Mouse (Mus musculus): ENCODE results near the gene Car1. TPM values are rescaled to one million over a fixed set of nuclear protein-coding genes. Genes with fewer than 3 reads are reported as not detected.
"Not testable (repeated sequence)": the region's sequence is repeated elsewhere in the genome, so short reads cannot be mapped to it uniquely, and the experiment has no call there.

The Car1 gene
- polyA plus RNA-seq, 1 experiment from 2014 or later = 0.15 TPM

- Histone ChIP-seq H3K9me3 (ENCODE audit: control insufficient read depth, low read length) (no peaks in the 10 kb centered on the region), H3K4me2 (ENCODE audit: low read depth, low read length) (no peak overlapping the region), H3K27ac (ENCODE audit: low read length) (no peak overlapping the region), H3K4me3 (ENCODE audit: low read length) (no peak overlapping the region), H3K4me1 (replicated peaks; ENCODE audit: control insufficient read depth, insufficient read depth, low read length) (no peaks in the 10 kb centered on the region), H3K36me3 (ENCODE audit: control insufficient read depth, insufficient read depth, low read length) (no peaks in the 10 kb centered on the region), H3K9ac (ENCODE audit: low read length) (no peak overlapping the region), H3K27me3 (ENCODE audit: control insufficient read depth, insufficient read depth, low read depth, low read length) (no peaks in the 10 kb centered on the region)
- ATAC-seq (ENCODE audit: low read depth) = no peak
Observed at GRCm38 (mm10) chr3:14828896-14829295, 20.7 kb upstream of the Car1 start.

DNA sequence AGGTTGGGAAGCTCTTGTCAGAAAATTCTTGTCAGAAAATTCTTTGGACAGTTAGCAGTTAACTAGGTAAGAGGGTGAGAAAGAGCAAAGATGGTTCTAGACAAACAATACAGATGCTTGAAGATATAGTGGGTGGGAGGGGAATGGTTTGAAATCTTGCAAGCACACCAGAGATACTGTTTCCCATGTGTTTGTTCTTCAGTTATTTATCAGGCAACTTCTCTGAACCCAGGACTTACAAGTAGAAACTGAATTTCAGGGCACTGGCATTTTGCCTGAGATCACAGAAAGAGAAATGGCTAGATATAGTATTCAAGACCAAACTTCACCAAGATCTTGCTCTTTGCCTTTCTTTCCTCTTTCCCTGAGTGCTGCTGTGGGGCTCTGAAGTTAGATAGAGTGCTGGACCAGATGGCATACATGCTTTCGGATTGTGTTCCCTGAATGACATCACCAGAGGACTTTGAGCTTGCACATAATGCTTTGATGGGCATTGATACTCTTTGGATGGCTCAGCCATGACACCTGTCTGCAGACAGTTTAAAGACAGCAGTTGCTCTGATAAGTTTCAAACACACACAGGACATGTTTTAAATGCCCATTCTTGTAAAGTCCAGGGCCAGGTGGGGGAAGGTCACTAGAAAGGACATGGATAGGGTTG, 11.8 kb upstream of the Car1 start:
- ATAC-seq (ENCODE audit: low read depth) = no peak
- H3K9me3 ChIP-seq (ENCODE audit: control insufficient read depth, low read length) = no peaks in the 10 kb centered on the region
- H3K27me3 ChIP-seq (ENCODE audit: control insufficient read depth, insufficient read depth, low read depth, low read length) = no peaks in the 10 kb centered on the region
- H3K4me2 ChIP-seq (ENCODE audit: low read depth, low read length) = no peak overlapping the region
- H3K4me1 ChIP-seq (replicated peaks; ENCODE audit: control insufficient read depth, insufficient read depth, low read length) = no peaks in the 10 kb centered on the region
- no peaks in the 10 kb centered on the region for H3K36me3 ChIP-seq (ENCODE audit: control insufficient read depth, insufficient read depth, low read length)
- H3K27ac ChIP-seq (ENCODE audit: low read length) = no peak overlapping the region
- no peak overlapping the region for H3K9ac ChIP-seq (ENCODE audit: low read length)
- 82% methylated on average over 1 of the region's 1 CpGs for WGBS
- H3K4me3 ChIP-seq (ENCODE audit: low read length) = no peak overlapping the region

DNA sequence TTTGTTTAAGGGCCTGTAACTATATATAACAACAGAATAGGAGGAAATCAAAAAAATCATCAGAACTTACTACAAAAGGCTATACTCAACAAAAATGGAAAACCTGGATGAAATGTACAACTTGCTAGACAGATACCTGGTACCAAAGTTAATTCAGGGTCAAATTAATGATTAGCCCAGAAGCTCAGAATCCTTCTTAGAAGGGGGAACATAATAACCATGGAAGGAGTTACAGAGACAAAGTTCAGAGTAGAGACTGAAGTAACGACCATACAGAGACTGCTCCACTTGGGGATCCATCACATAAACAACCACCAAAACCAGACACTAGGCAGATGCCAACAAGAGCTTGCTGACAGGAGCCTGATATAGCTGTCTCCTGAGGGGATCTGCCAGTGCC, 7.2 kb upstream of the Car1 start:
- not testable (repeated sequence) for H3K4me3 ChIP-seq (ENCODE audit: low read length); ATAC-seq (ENCODE audit: low read depth); H3K27ac ChIP-seq (ENCODE audit: low read length); H3K9me3 ChIP-seq (ENCODE audit: control insufficient read depth, low read length); H3K36me3 ChIP-seq (ENCODE audit: control insufficient read depth, insufficient read depth, low read length); H3K4me1 ChIP-seq (replicated peaks; ENCODE audit: control insufficient read depth, insufficient read depth, low read length); H3K27me3 ChIP-seq (ENCODE audit: control insufficient read depth, insufficient read depth, low read depth, low read length); H3K4me2 ChIP-seq (ENCODE audit: low read depth, low read length); H3K9ac ChIP-seq (ENCODE audit: low read length)
- WGBS = 50% methylated on average over 1 of the region's 1 CpGs

DNA sequence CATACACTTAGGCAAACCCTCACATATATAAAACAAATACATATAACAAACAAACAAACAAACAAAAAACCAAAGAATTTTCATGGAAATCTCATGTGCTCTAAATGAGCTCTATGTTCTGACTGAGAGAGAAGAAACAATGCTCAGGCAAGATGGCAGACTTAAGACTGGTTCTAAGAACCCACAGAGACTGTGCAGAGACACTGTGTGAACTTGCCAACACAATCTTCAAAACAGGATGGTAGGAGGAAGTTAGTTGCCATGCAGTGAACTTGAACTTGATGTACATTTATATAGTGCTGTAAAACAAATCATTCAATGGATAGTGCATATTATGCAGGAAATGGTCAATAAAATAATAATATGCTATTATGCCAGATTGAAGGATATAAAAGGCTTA, 1.5 kb downstream of the Car1 start:
- no peak for ATAC-seq (ENCODE audit: low read depth)
- no peak overlapping the region for H3K27ac ChIP-seq (ENCODE audit: low read length)
- H3K4me2 ChIP-seq (ENCODE audit: low read depth, low read length) = no peak overlapping the region
- no peaks in the 10 kb centered on the region for H3K4me1 ChIP-seq (replicated peaks; ENCODE audit: control insufficient read depth, insufficient read depth, low read length)
- no peaks in the 10 kb centered on the region for H3K27me3 ChIP-seq (ENCODE audit: control insufficient read depth, insufficient read depth, low read depth, low read length)
- H3K4me3 ChIP-seq (ENCODE audit: low read length) = no peak overlapping the region
- no peak overlapping the region for H3K9ac ChIP-seq (ENCODE audit: low read length)
- no peaks in the 10 kb centered on the region for H3K36me3 ChIP-seq (ENCODE audit: control insufficient read depth, insufficient read depth, low read length)
- H3K9me3 ChIP-seq (ENCODE audit: control insufficient read depth, low read length) = no peaks in the 10 kb centered on the region

- WGBS = 74% methylated on average over 3 of the region's 3 CpGs
- Histone ChIP-seq H3K27ac (ENCODE audit: low read length) (no peak overlapping the region), H3K36me3 (ENCODE audit: control insufficient read depth, insufficient read depth, low read length) (no peaks in the 10 kb centered on the region), H3K4me2 (ENCODE audit: low read depth, low read length) (no peak overlapping the region), H3K4me1 (replicated peaks; ENCODE audit: control insufficient read depth, insufficient read depth, low read length) (no peaks in the 10 kb centered on the region), H3K27me3 (ENCODE audit: control insufficient read depth, insufficient read depth, low read depth, low read length) (no peaks in the 10 kb centered on the region), H3K9ac (ENCODE audit: low read length) (no peak overlapping the region), H3K4me3 (ENCODE audit: low read length) (no peak overlapping the region), H3K9me3 (ENCODE audit: control insufficient read depth, low read length) (no peaks in the 10 kb centered on the region)
- no peak for ATAC-seq (ENCODE audit: low read depth)
Observed at GRCm38 (mm10) chr3:14805962-14806361, 2.2 kb downstream of the Car1 start.

DNA sequence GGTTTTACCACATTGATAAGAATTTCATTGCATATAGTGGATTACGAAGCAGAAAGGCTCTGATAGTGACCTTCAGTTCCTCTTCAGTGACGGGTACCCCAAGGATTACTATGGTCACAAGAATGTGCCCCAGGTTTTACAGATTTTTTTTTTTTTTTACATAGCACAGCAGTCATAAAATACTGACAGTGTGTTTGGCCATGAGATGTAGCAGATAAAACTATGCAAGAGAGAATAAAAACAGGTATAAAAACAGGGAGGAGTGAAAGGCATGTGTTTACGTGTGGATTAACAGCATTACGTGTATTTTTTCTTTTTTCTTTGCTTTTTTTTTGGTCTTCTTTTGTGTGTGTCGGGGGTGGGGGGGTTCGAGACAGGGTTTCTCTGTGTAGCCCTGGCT, 3.3 kb downstream of the Car1 start:
- Histone ChIP-seq H3K4me2 (ENCODE audit: low read depth, low read length) (no peak overlapping the region), H3K36me3 (ENCODE audit: control insufficient read depth, insufficient read depth, low read length) (no peaks in the 10 kb centered on the region), H3K27ac (ENCODE audit: low read length) (no peak overlapping the region), H3K9me3 (ENCODE audit: control insufficient read depth, low read length) (no peaks in the 10 kb centered on the region), H3K9ac (ENCODE audit: low read length) (no peak overlapping the region), H3K27me3 (ENCODE audit: control insufficient read depth, insufficient read depth, low read depth, low read length) (no peaks in the 10 kb centered on the region), H3K4me3 (ENCODE audit: low read length) (no peak overlapping the region), H3K4me1 (replicated peaks; ENCODE audit: control insufficient read depth, insufficient read depth, low read length) (no peaks in the 10 kb centered on the region)
- no peak for ATAC-seq (ENCODE audit: low read depth)
- 74% methylated on average over 6 of the region's 6 CpGs for WGBS

DNA sequence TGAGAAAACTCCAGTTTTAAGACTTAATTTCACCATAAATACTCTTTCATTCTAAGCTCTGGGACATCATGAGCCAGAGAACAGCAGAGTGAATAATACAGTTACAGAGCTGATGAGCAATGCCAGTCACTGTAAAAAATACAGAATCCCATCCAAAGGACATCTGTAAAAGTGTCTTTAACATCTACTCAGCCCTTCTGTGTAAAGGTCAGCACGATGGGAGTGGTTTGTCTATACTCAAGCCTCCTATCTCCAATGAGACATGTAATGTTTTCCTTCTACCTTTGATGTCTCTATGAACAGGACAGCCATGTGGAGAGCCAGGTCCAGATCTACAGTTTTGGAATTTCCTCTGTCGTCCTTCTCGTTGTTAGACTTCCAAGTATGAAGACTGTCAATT, 11.1 kb downstream of the Car1 start:
- Histone ChIP-seq H3K27me3 (ENCODE audit: control insufficient read depth, insufficient read depth, low read depth, low read length) (no peaks in the 10 kb centered on the region), H3K27ac (ENCODE audit: low read length) (no peak overlapping the region), H3K4me3 (ENCODE audit: low read length) (no peak overlapping the region), H3K36me3 (ENCODE audit: control insufficient read depth, insufficient read depth, low read length) (no peaks in the 10 kb centered on the region), H3K9me3 (ENCODE audit: control insufficient read depth, low read length) (no peaks in the 10 kb centered on the region), H3K4me1 (replicated peaks; ENCODE audit: control insufficient read depth, insufficient read depth, low read length) (no peaks in the 10 kb centered on the region), H3K4me2 (ENCODE audit: low read depth, low read length) (no peak overlapping the region), H3K9ac (ENCODE audit: low read length) (no peak overlapping the region)
- WGBS = 79% methylated on average over 3 of the region's 3 CpGs
- ATAC-seq (ENCODE audit: low read depth) = no peak

DNA sequence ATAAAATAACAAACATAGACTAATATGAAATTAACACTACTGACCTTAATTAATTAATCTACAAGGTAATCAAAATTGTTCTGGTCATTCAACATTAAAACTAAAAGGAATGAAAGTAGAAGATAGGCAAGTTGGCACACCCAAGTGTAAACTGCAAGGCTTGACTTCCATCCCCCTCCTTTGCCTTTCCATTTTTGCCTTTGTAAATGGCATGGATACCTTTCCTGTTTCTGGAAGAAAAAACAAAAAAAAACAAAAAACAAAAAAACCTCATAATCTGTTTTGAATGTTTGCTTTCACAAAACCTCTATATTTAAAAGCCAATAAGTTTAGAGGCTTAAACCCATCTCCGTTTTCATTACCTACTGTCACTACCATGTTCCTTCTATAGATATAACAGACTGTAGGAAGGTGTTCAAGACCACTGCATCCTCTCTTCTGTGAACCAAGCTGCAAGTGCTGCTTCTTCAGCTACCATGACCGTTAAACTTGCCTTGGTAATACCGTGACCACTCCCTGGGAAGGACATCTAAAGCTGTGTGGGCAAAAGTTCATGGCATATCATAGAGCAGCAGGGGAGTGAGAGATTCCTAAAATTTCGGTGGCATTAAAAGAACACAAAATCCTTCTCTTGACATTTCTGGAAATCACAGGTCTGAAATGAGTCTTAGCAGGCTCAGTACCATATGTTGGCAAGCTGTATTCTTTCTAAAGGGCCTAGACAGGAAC, 12.7 kb downstream of the Car1 start:
- Histone ChIP-seq H3K27ac (ENCODE audit: low read length) (no peak overlapping the region), H3K4me3 (ENCODE audit: low read length) (no peak overlapping the region), H3K9ac (ENCODE audit: low read length) (no peak overlapping the region), H3K27me3 (ENCODE audit: control insufficient read depth, insufficient read depth, low read depth, low read length) (no peaks in the 10 kb centered on the region), H3K4me2 (ENCODE audit: low read depth, low read length) (no peak overlapping the region), H3K9me3 (ENCODE audit: control insufficient read depth, low read length) (no peaks in the 10 kb centered on the region), H3K4me1 (replicated peaks; ENCODE audit: control insufficient read depth, insufficient read depth, low read length) (no peaks in the 10 kb centered on the region), H3K36me3 (ENCODE audit: control insufficient read depth, insufficient read depth, low read length) (no peaks in the 10 kb centered on the region)
- no peak for ATAC-seq (ENCODE audit: low read depth)
- 82% methylated on average over 4 of the region's 4 CpGs for WGBS

GRCm38 (mm10) chr3:14792032-14792431, 16.1 kb downstream of the Car1 start:
- no peaks in the 10 kb centered on the region for H3K36me3 ChIP-seq (ENCODE audit: control insufficient read depth, insufficient read depth, low read length)

More at GRCm38 (mm10) chr3:14792032-14792431, 16.1 kb downstream of the Car1 start:
- H3K4me1 ChIP-seq (replicated peaks; ENCODE audit: control insufficient read depth, insufficient read depth, low read length) = no peaks in the 10 kb centered on the region
- no peak overlapping the region for H3K4me2 ChIP-seq (ENCODE audit: low read depth, low read length)
- H3K4me3 ChIP-seq (ENCODE audit: low read length) = no peak overlapping the region
- no peak overlapping the region for H3K27ac ChIP-seq (ENCODE audit: low read length)
- no peak overlapping the region for H3K9ac ChIP-seq (ENCODE audit: low read length)
- ATAC-seq (ENCODE audit: low read depth) = no peak
- H3K9me3 ChIP-seq (ENCODE audit: control insufficient read depth, low read length) = no peaks in the 10 kb centered on the region
- no peaks in the 10 kb centered on the region for H3K27me3 ChIP-seq (ENCODE audit: control insufficient read depth, insufficient read depth, low read depth, low read length)
